Mouse (Mus musculus) ES-E14 (cell line): ENCODE results near the gene 4933428G20Rik.

Source experiments
- CHD2 ChIP-seq: IDR thresholded peaks from 2 replicates; pipeline ENCODE4 v1.6.1; 2014; ENCODE audit warnings: mild to moderate bottlenecking, low read depth, low read length, inconsistent platforms
- HCFC1 ChIP-seq: IDR thresholded peaks from 2 replicates; pipeline ENCODE4 v1.6.1; 2012; ENCODE audit warnings: low read length, inconsistent platforms, borderline replicate concordance; ENCODE audit not compliant: insufficient read depth
- MAFK ChIP-seq: IDR thresholded peaks from 2 replicates; pipeline ENCODE4 v1.6.1; 2014; ENCODE audit warnings: mild to moderate bottlenecking, low read depth, low read length, inconsistent platforms; ENCODE audit not compliant: insufficient read depth
- ZC3H11A ChIP-seq: IDR thresholded peaks from 2 replicates; pipeline ENCODE4 v1.6.1; 2012; ENCODE audit warnings: low read depth, mild to moderate bottlenecking, inconsistent platforms, low read length, borderline replicate concordance
- ZNF384 ChIP-seq: IDR thresholded peaks from 2 replicates; pipeline ENCODE4 v1.6.1; 2012; ENCODE audit warnings: low read depth, low read length, inconsistent platforms

DNA sequence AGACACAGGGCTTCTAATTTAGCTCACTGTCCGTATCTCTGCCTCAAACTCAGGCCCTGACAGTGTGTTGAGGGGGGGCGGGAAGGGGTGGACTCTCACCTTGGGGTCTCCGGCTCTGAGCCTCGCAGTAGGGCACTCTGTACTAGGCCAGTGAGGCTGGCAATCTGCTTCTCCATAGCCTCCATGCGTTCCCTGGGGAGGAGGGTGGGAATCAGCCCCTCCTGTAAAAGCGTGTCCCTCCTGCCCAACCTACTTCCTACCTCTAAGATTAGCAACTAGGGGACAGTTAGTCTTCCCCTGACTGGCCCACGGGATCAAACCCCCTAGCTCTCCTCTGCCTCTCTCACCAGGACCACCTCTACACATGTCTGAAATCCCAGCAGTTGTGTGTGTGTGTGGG, 33.5 kb upstream of the 4933428G20Rik start:
- TF ChIP-seq CHD2 (no peak), ZNF384 (no peak), MAFK (no peak), ZC3H11A (no peak), HCFC1 (no peak)
